Mouse (Mus musculus) spleen, adult 18-20 months (tissue): ENCODE results near the gene Ermard.

ENCODE experiments used
- DNase-seq, 2 experiments: peaks; one replicate each; pipeline ENCODE4 v3.0.0; 2022; ENCODE audit warnings: mixed read lengths in 2 of 2

The Ermard gene

GRCm38 (mm10) chr17:15129630-15130287 lies 88.8 kb downstream of the Ermard start:
- no peak for DNase-seq

GRCm38 (mm10) chr17:15130288-15130656 lies 89.3 kb downstream of the Ermard start:
- no peak for DNase-seq

- no peak for DNase-seq
Observed at GRCm38 (mm10) chr17:15134905-15135669, 94.1 kb downstream of the Ermard start.

GRCm38 (mm10) chr17:15137443-15137842 lies 96.4 kb downstream of the Ermard start:
- DNase-seq = no peak
